Mouse (Mus musculus) intestine, embryonic 15.5 days (tissue): ENCODE measurements around the gene C8a. TPM values are rescaled to one million over a fixed set of nuclear protein-coding genes. Genes with fewer than 3 reads are reported as not detected.
A peak's percentile ranks its signal among the peaks of the same experiment; 100 is the strongest.

Experiments used
- ATAC-seq: fragments of 200-750 bp; cut with Nextera tagmentation; 2 replicates; pipeline ENCODE4 v1.8.0; 2017; ENCODE audit warnings: moderate TSS enrichment, moderate library complexity
- H3K27ac ChIP-seq: fragments of 300-500 bp; sonication (generic); 2 replicates; pipeline ENCODE4 v1.5.1; 2015; ENCODE audit warnings: mild to moderate bottlenecking, inconsistent platforms
- H3K27me3 ChIP-seq: fragments of 300-500 bp; sonication (generic); replicated peaks from 2 replicates; pipeline ENCODE4 v1.6.1; 2015; ENCODE audit warnings: inconsistent platforms
- H3K36me3 ChIP-seq: fragments of 300-500 bp; sonication (generic); 2 replicates; pipeline ENCODE4 v1.6.1; 2015; ENCODE audit warnings: inconsistent platforms
- H3K4me1 ChIP-seq: fragments of 300-500 bp; sonication (generic); replicated peaks from 2 replicates; pipeline ENCODE4 v1.6.1; 2015; ENCODE audit warnings: inconsistent platforms
- H3K4me2 ChIP-seq: fragments of 300-500 bp; sonication (generic); replicated peaks from 2 replicates; pipeline ENCODE4 v1.6.1; 2015; ENCODE audit warnings: mild to moderate bottlenecking, inconsistent platforms
- H3K4me3 ChIP-seq: fragments of 300-500 bp; sonication (generic); replicated peaks from 2 replicates; pipeline ENCODE4 v1.5.1; 2015; ENCODE audit warnings: inconsistent platforms
- H3K9ac ChIP-seq: fragments of 300-500 bp; sonication (generic); 2 replicates; pipeline ENCODE4 v1.6.1; 2015; ENCODE audit warnings: inconsistent platforms
- H3K9me3 ChIP-seq: fragments of 300-500 bp; sonication (generic); 2 replicates; pipeline ENCODE4 v1.6.1; 2016; ENCODE audit warnings: inconsistent platforms
- WGBS: fragments of 180-500 bp; shearing (Covaris S2); methylation state at CpG from one replicate; pipeline ENCODE4 v1.1.7; 2015; 5-methylcytosine and 5-hydroxymethylcytosine counted together
- polyA plus RNA-seq: library from polyadenylated mRNA; unstranded; fragments of >200 nt; fragmentation: Nextera tagmentation; extraction: Ambion mirVana; gene quantifications from 2 replicates; pipeline ENCODE4 v1.2.1, GENCODE M21; 2015

The C8a gene
- 0.08 and 0.23 TPM in 2 replicates for polyA plus RNA-seq

GRCm38 (mm10) chr4:104876323-104876722 is at the start of gene C8a:
TSS of gene C8a (minus strand) at chr4:104876398.
- no peaks in the 10 kb centered on the region for H3K4me1 ChIP-seq
- no peaks in the 10 kb centered on the region for H3K27me3 ChIP-seq
- H3K4me3 ChIP-seq, result no peak within 1 kb of the TSS
- 71% methylated on average over 3 of the region's 3 CpGs for WGBS
- no peaks in the 10 kb centered on the region for H3K36me3 ChIP-seq
- H3K4me2 ChIP-seq, result no peak within 1 kb of the TSS
- no peak for ATAC-seq
- no peaks in the 10 kb centered on the region for H3K9me3 ChIP-seq
- no peak within 1 kb of the TSS for H3K9ac ChIP-seq
- H3K27ac ChIP-seq, result no peak within 1 kb of the TSS

DNA sequence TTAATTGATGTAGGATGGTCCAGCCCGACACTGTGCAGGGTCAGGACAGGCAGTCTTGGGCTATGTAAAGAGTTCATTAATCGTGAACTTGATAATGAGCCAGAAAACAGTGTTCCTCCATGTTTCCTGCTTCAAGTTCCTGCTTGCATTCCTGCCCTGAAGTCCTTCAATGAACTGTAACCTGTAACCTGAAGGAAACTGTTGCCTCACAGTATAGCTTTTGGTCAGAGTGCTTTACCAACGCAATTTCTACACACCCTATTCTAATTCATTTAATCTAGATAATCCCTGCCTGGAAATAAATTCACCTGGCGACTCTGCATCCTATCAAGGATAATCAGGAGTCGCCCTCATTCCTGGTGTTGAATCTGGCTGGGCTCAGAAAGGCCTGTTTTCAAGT is 49.2 kb upstream of the C8a start:
- WGBS, result 82% methylated on average over 5 of the region's 5 CpGs

GRCm38 (mm10) chr4:104918017-104918416 is 41.8 kb upstream of the C8a start:
- Histone ChIP-seq H3K4me2 (no peak overlapping the region), H3K9me3 (no peaks in the 10 kb centered on the region), H3K4me1 (no peaks in the 10 kb centered on the region; the same call in 1 of the 2 replicates), H3K4me3 (no peak overlapping the region), H3K9ac (no peak overlapping the region), H3K27ac (no peak overlapping the region), H3K27me3 (no peaks in the 10 kb centered on the region), H3K36me3 (no peaks in the 10 kb centered on the region)
- ATAC-seq, result no peak
- WGBS, result 76% methylated on average over 6 of the region's 6 CpGs

More for the DNA sequence above, 49.2 kb upstream of the C8a start:
- no peak overlapping the region for H3K27ac ChIP-seq
- H3K9ac ChIP-seq, result no peak overlapping the region
- H3K9me3 ChIP-seq, result no peaks in the 10 kb centered on the region
- no peaks in the 10 kb centered on the region for H3K27me3 ChIP-seq
- no peak overlapping the region for H3K4me3 ChIP-seq
- ATAC-seq, result no peak
- no peak overlapping the region for H3K4me2 ChIP-seq
- H3K36me3 ChIP-seq, result no peaks in the 10 kb centered on the region
- H3K4me1 ChIP-seq, result no peaks in the 10 kb centered on the region

- H3K9me3 ChIP-seq, result no peaks in the 10 kb centered on the region
- H3K4me3 ChIP-seq, result no peak overlapping the region
- no peaks in the 10 kb centered on the region for H3K36me3 ChIP-seq
- ATAC-seq, result no peak
- H3K4me1 ChIP-seq, result no peaks in the 10 kb centered on the region; the same call in 1 of the 2 replicates
- WGBS, result 58% methylated on average over 6 of the region's 6 CpGs
- H3K27me3 ChIP-seq, result no peaks in the 10 kb centered on the region
- H3K4me2 ChIP-seq, result no peak overlapping the region
- no peak overlapping the region for H3K27ac ChIP-seq
- no peak overlapping the region for H3K9ac ChIP-seq
Observed at GRCm38 (mm10) chr4:104914711-104915247, 38.6 kb upstream of the C8a start.

GRCm38 (mm10) chr4:104913291-104914129 is 37.3 kb upstream of the C8a start, which contains the start of gene Fyb2:
TSS of gene Fyb2 (plus strand) at chr4:104913456.
- H3K9me3 ChIP-seq, result no peaks in the 10 kb centered on the region
- peak within 1 kb of the TSS; percentile 20 for H3K4me3 ChIP-seq
- ATAC-seq, result peak; percentile 76
- no peaks in the 10 kb centered on the region; the same call in 1 of the 2 replicates for H3K4me1 ChIP-seq
- no peak within 1 kb of the TSS for H3K27ac ChIP-seq
- peak within 1 kb of the TSS; percentile 57 for H3K4me2 ChIP-seq
- H3K9ac ChIP-seq, result no peak within 1 kb of the TSS
- WGBS, result 20% methylated on average over 23 of the region's 23 CpGs
- no peaks in the 10 kb centered on the region for H3K27me3 ChIP-seq
- H3K36me3 ChIP-seq, result no peaks in the 10 kb centered on the region

GRCm38 (mm10) chr4:104911685-104912084 is 35.5 kb upstream of the C8a start:
- Histone ChIP-seq H3K27ac (no peak overlapping the region), H3K36me3 (no peaks in the 10 kb centered on the region), H3K4me1 (no peaks in the 10 kb centered on the region; the same call in 1 of the 2 replicates), H3K4me3 (no peak overlapping the region), H3K9ac (no peak overlapping the region), H3K27me3 (no peaks in the 10 kb centered on the region), H3K9me3 (no peaks in the 10 kb centered on the region), H3K4me2 (no peak overlapping the region)
- 26% methylated on average over 7 of the region's 7 CpGs for WGBS
- ATAC-seq, result peak; percentile 77

- Histone ChIP-seq H3K9ac (no peak overlapping the region), H3K36me3 (no peaks in the 10 kb centered on the region), H3K27ac (no peak overlapping the region), H3K4me2 (no peak overlapping the region), H3K4me3 (no peak overlapping the region), H3K4me1 (no peaks in the 10 kb centered on the region), H3K9me3 (no peaks in the 10 kb centered on the region), H3K27me3 (no peaks in the 10 kb centered on the region)
- ATAC-seq, result no peak
- 90% methylated on average over 6 of the region's 6 CpGs for WGBS
Observed at GRCm38 (mm10) chr4:104905049-104905448, 28.9 kb upstream of the C8a start.

DNA sequence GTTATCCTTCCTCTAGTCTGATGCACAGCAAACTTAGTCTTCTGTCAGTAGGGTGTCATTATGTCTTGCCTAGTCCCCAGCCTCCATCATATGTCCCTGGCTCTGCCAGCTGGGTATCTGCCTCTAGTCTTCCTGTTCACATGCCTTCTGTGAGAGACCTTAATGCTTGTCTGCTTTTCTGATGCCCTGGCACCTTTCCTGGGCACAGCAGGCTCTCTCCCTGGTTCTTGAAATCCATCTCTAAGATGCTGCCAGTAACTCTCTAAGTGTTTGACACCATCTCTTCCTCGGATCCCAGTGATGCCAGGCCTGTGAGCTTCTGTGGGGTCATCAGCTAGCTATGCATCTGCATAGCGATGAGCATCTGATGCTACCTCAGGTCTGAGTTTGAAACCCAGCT is 26.6 kb upstream of the C8a start:
- Histone ChIP-seq H3K4me1 (no peaks in the 10 kb centered on the region), H3K27ac (no peak overlapping the region), H3K9ac (no peak overlapping the region), H3K4me2 (no peak overlapping the region), H3K4me3 (no peak overlapping the region), H3K27me3 (no peaks in the 10 kb centered on the region), H3K36me3 (no peaks in the 10 kb centered on the region), H3K9me3 (no peaks in the 10 kb centered on the region)
- ATAC-seq, result no peak
- 84% methylated on average over 2 of the region's 2 CpGs for WGBS

DNA sequence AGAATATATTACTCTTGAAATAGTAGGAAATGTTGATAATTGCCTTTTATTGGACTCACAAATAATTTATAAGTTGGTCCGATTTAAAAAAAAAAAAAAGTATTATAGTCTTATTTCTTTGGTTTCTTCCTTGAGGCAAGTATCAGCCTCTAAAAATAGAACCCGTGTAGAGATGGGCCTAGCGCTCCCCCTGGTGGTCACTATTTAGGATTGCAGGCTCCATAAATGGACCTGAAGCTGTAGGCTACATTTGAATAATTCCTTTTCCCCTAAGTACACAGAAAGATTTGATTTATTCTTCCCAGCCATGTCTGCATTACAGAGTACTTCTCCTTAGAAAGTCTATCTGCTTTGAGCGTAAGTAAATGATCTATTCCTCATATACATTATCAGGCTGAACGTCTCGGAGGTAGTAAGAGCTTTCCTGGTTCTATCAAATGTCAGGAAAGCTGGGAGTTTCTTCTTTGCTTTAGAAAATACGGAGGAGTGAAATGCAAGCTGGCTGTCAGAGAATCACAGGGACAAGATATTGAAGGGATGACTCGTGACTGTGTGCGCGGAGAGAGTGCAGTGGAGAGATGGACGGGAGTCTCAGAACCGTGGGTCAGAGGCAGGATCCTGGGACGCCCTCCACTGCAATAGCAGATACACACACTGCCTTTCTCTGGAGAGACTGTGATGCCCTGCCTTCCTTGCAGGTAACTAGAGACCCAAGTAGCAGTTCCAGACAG is 18.0 kb upstream of the C8a start:
- Histone ChIP-seq H3K9me3 (no peaks in the 10 kb centered on the region), H3K27ac (no peak overlapping the region), H3K4me3 (no peak overlapping the region), H3K4me2 (no peak overlapping the region), H3K9ac (no peak overlapping the region), H3K27me3 (no peaks in the 10 kb centered on the region), H3K36me3 (no peaks in the 10 kb centered on the region), H3K4me1 (no peaks in the 10 kb centered on the region)
- WGBS, result 51% methylated on average over 13 of the region's 13 CpGs
- no peak for ATAC-seq

- no peak overlapping the region for H3K4me2 ChIP-seq
- no peak overlapping the region for H3K4me3 ChIP-seq
- no peak for ATAC-seq
- no peaks in the 10 kb centered on the region for H3K27me3 ChIP-seq
- H3K9ac ChIP-seq, result no peak overlapping the region
- no peaks in the 10 kb centered on the region for H3K36me3 ChIP-seq
- H3K9me3 ChIP-seq, result no peaks in the 10 kb centered on the region
- H3K4me1 ChIP-seq, result no peaks in the 10 kb centered on the region
- WGBS, result 78% methylated on average over 5 of the region's 5 CpGs
- no peak overlapping the region for H3K27ac ChIP-seq
Observed at GRCm38 (mm10) chr4:104893588-104893987, 17.4 kb upstream of the C8a start.

- no peaks in the 10 kb centered on the region for H3K27me3 ChIP-seq
- H3K4me3 ChIP-seq, result no peak overlapping the region
- WGBS, result 74% methylated on average over 7 of the region's 7 CpGs
- H3K27ac ChIP-seq, result no peak overlapping the region
- no peak for ATAC-seq
- H3K9me3 ChIP-seq, result no peaks in the 10 kb centered on the region
- no peaks in the 10 kb centered on the region for H3K4me1 ChIP-seq
- H3K9ac ChIP-seq, result no peak overlapping the region
- no peak overlapping the region for H3K4me2 ChIP-seq
- no peaks in the 10 kb centered on the region for H3K36me3 ChIP-seq
Observed at GRCm38 (mm10) chr4:104891708-104892107, 15.5 kb upstream of the C8a start.

- 69% methylated on average over 9 of the region's 9 CpGs for WGBS
- H3K36me3 ChIP-seq, result no peaks in the 10 kb centered on the region
- H3K4me2 ChIP-seq, result no peak overlapping the region
- H3K9me3 ChIP-seq, result no peaks in the 10 kb centered on the region
- no peak overlapping the region for H3K27ac ChIP-seq
- no peak for ATAC-seq
- no peaks in the 10 kb centered on the region for H3K27me3 ChIP-seq
- no peaks in the 10 kb centered on the region for H3K4me1 ChIP-seq
- H3K4me3 ChIP-seq, result no peak overlapping the region
- no peak overlapping the region for H3K9ac ChIP-seq
Observed at GRCm38 (mm10) chr4:104888499-104889262, 12.5 kb upstream of the C8a start.
